Mouse (Mus musculus) mouse trophoblast stem cell (cell line): Measurements from ENCODE around the gene Slfnl1.

Experiments
- in situ Hi-C, 2 experiments: fragments of 300-500 bp; cut with MseI, MboI; formaldehyde crosslinking; loops; 2 replicates in 1 of 2; 3 replicates in 1 of 2; pipeline ENCODE4 v1.15.1; 2025

The Slfnl1 gene

GRCm38 (mm10) chr4:120531986-120532385 is at the start of gene Slfnl1:
TSS of gene Slfnl1 (plus strand) at chr4:120532231.
- in situ Hi-C loops = no loop called here

- in situ Hi-C loops = no loop called here
These were observed 44.3 kb upstream of the Slfnl1 start for GRCm38 (mm10) chr4:120487707-120488106.

DNA sequence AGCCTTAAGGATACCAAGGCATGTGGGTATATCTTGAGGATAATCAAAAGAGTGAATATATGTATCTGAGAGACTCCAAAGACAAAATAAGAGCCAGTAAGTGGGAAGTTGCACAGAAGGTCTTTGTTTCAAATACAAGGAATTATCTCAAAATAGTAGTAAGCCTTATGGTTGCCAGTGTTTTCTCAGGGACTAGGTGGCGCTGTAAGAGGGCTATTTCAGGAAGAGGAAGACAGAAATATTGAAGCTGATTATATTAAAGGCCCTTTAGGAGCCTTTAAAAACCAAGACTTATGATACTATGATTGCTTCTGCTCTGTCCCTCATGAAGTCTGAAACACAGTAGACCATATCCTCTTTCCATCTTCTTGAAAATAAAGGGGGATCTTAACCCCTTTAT is 25.1 kb upstream of the Slfnl1 start:
- in situ Hi-C loops = no loop called here

GRCm38 (mm10) chr4:120511203-120511602 is 20.8 kb upstream of the Slfnl1 start:
- in situ Hi-C loops = no loop called here

DNA sequence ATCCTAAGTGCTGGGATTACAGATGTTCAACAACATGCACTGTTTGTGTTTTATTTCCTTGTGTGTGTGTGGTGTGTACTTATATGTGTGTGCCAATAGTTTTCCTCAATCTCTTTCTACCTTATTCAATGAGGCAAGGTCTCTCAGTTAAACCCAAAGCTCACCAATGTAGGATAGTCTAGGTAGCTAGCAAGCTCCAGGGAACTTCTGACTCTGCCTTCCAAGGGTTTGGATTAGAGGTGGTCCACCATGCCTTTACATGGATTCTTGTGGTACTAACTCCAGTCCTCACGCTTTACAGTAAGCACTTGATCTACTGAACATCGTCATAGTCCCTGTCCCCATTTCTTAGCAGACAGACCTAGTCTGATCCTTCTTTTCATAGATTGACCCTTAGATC is 17.7 kb upstream of the Slfnl1 start:
- in situ Hi-C loops = no loop called here

DNA sequence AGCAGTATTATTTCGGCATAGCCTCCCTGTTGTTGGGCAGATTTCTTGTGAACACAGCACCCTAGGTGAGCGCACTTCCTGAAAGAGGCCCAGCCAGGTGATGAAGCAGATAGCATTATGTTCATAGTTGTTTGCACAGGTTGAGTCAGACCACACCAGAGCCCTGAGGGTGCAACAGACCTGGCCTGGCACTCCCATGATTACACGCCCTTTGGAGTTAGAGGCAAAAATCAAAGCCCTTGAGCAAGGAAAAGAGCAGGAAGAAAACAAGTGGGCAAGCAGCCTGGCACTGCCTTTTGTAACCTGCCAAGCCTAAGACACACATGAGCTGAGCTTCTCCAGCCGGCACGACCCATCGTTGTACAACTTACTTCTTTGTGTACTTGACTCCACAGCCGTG is 15.5 kb upstream of the Slfnl1 start:
- in situ Hi-C loops = no loop called here

- in situ Hi-C loops = no loop called here
These were observed 15.1 kb upstream of the Slfnl1 start for GRCm38 (mm10) chr4:120516907-120517306.

GRCm38 (mm10) chr4:120517335-120517734 is 14.7 kb upstream of the Slfnl1 start:
- in situ Hi-C loops = no loop called here

DNA sequence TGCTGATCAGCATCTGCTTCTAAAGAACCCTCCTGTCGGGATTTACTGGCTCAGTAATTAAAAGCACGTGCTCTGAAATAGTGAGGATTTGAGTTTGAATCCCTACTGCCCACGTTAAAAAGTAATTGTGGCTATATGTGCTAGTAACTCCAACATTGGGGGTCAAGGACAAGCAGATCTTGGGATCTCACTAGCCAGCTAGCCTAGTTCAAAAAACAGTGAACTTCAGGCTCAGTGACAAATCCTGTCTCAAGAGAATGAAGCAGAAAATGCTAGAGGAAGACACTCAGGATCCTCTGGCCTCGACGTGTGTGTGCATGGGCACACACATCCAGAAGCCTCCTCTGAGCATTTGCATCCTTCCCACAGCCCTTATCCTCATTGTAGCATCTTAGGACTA is 10.3 kb upstream of the Slfnl1 start:
- in situ Hi-C loops = no loop called here

DNA sequence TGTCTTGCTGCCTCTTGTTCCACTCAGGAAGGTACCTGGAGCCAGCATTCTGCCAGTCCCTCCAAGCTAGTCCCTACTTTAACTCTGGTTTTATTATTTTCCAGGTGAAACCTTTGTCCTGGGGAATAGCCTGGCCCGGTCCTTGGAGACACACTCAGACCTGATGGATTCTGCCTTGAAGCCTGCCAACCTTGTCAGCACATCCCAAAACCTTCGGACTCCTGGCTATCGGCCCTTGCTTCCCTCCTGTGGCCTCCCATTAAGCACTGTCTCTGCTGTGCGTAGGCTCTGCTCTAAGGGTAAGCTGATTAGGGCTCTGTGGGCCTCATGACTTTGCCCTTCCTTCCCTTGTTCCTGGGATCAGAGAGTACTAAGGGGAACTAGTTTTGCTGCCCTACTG is 9.7 kb upstream of the Slfnl1 start:
- in situ Hi-C loops = no loop called here

DNA sequence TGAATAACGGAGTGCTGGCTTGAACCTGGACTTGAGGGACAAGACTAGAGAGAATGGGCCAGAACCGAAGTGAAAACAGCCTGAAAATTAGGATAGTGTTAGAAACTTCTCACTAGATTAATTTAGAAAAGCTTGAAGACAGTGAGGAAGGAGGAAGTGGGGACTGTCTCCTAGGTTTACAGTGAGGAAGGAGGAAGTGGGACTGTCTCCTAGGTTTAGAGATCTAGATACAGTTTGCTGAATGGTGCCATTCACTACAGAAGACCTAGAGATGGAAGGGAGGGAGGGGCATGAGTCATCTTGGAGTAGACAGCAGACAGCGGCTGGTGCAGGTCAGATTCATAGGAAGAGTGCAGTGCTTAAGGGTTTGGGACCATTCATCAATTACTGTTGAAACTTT is 8.9 kb upstream of the Slfnl1 start:
- in situ Hi-C loops = no loop called here

DNA sequence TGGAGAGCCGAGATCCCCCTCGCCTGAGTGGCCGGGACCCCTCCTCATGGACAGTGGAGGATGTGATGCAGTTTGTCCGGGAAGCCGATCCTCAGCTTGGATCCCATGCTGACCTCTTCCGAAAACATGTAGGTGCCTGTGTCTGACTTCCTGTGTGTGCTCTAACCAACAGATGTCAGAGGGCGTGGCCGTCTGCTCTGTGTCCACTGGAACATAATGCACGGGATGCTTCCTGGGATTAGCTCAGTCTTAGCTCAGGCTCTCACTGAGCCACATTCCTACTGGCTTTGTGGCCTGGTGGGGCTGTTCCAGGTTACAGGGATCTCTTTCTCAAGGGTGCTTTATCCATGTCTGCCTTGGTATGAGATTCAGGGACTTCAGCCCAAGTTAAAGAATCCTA is 3.9 kb upstream of the Slfnl1 start:
- in situ Hi-C loops = no loop called here

DNA sequence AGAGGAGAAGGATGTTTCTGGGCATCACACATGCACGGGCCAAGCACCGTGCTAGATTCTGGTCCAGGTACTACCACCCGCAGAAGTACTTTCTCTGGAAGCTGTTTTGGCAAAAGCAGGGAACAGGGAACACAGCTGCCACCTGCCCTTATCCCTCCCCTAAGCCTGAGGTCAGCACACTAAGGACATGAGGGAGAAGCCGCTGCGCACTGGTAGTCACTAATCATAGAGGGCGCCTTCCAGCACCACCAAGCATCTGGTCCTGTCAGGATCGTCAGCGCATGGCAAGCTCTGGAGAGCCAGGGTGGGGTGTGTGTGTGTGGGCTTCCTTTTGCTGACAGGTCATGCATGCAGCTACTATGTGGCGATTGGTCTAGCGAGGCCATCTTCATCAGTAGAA is 6.6 kb downstream of the Slfnl1 start:
- in situ Hi-C loops = no loop called here

- in situ Hi-C loops = no loop called here
These were observed 12.9 kb downstream of the Slfnl1 start for GRCm38 (mm10) chr4:120544896-120545295.

- in situ Hi-C loops = no loop called here
These were observed 24.6 kb downstream of the Slfnl1 start for GRCm38 (mm10) chr4:120556592-120556991.

- in situ Hi-C loops = no loop called here
These were observed 33.7 kb downstream of the Slfnl1 start for GRCm38 (mm10) chr4:120565726-120566125.

GRCm38 (mm10) chr4:120568005-120568404 is 36.0 kb downstream of the Slfnl1 start:
- in situ Hi-C loops = no loop called here

DNA sequence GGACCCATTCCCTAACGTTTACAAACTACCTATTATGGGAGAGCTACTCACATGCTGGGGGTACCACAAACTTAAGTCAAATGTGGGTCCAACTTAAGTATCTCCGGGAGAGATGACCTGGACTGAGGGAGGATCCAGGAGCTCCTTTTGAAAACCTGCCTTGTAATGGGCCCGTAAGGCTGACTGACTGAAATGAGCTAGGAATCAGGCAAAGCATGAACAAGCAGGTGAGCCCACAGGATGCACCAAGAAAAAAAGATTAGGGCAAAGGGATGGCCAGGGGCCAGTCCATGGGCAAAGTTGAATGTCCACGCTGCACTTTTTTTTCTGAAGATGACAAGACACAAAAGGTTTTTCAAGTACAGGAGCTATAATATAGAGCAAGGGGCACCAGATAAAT is 37.0 kb downstream of the Slfnl1 start:
- in situ Hi-C loops = no loop called here

DNA sequence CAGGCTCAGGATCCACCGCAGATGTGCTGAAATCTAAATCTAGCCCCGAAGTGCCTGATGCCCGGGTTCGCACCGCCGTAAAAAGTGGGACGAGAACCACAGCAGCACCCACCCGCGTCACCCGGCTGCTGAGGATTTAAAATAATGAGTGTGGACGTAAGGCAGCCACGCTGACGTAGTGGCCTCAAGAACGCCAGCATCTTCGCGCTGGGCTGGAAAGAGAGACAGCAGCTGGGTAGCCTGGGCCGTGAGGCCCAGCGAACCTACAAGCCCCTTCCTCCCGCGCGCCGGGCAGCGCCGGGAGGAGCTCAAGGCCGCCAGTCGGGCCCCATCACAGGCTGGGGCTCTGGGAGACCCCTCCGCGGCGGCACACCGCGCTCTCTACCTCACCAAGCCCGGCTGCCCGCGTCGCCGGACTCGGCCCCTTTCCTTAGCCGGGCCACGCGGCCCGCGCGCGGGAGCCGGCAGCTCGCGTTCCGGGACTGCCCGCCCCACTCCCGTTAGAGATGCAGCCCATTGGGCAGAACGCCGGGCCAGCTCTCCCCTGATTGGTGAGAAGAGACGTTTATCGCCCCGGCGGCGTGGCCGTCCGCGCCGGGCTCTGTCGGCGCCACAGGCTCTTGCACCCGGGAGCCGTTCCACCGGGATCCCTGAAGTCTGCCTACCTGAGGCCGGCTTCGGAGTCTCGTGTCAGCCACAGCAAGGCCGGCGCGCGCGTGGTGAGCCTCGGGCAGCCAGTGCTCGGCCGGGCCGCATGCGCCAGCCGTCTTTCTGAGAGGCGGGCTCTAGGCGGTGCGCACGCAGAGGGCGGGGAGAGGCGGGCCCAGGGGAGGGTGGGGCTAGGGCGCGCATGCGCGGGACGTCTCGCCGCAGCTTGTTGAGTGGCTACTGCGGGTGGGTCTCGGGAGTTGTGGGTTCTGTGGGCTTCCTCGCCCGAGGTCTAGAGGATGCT is 37.7 kb downstream of the Slfnl1 start, which contains the start of gene Ctps:
TSS of gene Ctps (minus strand) at position 791 of the 952 bp plus-strand sequence.
- in situ Hi-C loops = no loop called here

GRCm38 (mm10) chr4:120570438-120571069 is 38.5 kb downstream of the Slfnl1 start:
- in situ Hi-C loops = no loop called here

- in situ Hi-C loops = no loop called here
These were observed 39.0 kb downstream of the Slfnl1 start for GRCm38 (mm10) chr4:120571070-120571464.

DNA sequence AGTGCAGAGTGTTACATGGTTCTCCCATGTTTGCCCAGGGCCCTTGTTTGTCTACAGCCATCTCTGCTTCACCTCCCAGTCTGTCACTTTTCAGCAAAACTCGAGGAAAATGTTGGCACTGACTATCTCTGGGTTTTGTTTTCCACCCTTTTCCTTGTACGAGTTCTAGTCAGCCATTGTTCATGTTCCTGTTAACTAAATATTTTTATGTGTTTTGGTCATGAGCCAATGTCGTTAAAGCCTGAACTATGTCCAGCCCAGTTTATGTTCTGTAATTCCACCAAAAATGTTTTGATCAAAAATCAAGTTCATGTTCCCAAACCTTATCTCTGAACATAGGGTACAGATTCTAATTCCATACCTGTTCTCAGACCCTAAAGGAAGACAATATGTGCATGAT is 39.7 kb downstream of the Slfnl1 start:
- in situ Hi-C loops = no loop called here

DNA sequence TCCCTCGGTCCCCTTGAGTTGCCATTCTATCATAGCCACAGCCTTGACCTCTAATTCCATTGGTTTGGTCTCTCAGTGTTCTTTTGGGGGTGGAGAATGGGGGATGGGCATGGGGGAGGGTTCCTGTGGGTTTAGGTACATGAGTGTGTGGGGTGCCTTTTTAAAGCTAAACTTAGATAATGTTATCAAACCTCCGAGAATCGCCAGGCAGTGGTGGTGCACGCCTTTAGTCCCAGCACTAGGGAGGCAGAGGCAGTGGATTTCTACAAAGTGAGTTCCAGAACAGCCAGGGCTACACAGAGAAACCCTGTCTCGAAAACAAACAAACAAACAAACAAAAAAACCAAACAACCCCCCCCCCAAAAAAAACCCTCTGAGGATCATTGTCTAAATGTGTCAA is 48.9 kb downstream of the Slfnl1 start:
- in situ Hi-C loops = loop anchor here in 1 of 2 experiments (10.0 kb wide), 1 partner anchor 314 kb away; no protein-coding TSS in a partner anchor
